Mouse (Mus musculus): ENCODE results near the gene Pdgfra. TPM values are rescaled to one million over a fixed set of nuclear protein-coding genes. Genes with fewer than 3 reads are reported as not detected.

Pdgfra gene
- total and polyA plus RNA-seq, 2 experiments: 1.1 to 4.5 TPM

DNA sequence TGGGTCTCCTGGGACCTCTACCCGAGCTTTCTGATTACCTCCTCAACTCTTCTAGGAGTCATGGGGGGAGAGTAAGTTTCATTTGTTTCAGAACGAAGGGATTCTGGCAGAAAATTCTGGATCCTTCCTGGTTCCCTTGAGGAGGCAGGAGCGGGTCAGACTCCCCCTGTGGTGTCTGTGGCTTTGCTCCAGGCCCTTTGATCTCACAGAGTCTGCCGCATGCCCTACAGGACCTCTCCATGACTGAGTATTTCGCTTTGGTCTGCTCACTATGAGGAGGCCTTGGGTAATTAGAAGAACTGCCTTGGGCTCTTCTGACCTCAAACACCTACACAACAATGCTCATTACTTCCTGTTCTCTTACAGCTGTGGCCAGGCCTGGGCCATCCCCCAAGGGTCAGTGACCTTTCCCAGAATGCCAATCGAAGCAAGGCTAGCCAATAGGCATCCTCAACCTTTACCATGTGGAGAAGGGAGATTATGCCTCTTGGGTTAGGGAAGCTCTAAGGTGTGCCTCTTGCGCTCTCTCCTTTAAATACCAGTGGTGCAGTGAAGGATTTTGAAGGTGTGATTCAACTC lies 63.7 kb downstream of the Pdgfra start:
- H3K4me1 ChIP-seq (ENCODE audit: control insufficient read depth, insufficient read depth, low read length): no peaks in the 10 kb centered on the region
- H3K27me3 ChIP-seq (ENCODE audit: control insufficient read depth, insufficient read depth, low read length): no peaks in the 10 kb centered on the region
- H3K36me3 ChIP-seq (ENCODE audit: control insufficient read depth, insufficient read depth, low read length): no peaks in the 10 kb centered on the region
- H3K9ac ChIP-seq (ENCODE audit: low read depth, low read length): no peak overlapping the region
- no peak for DNase-seq (ENCODE audit: extremely low read depth, low read depth, low spot score)
- 81% methylated on average over 7 of the region's 7 CpGs for WGBS
- no peaks in the 10 kb centered on the region for H3K79me2 ChIP-seq (ENCODE audit: control insufficient read depth, insufficient read depth, low read length)
- H3K4me3 ChIP-seq (ENCODE audit: insufficient read depth, low read depth, low read length): no peak overlapping the region
- no peak for TF ChIP-seq CTCF (IDR thresholded peaks at IDR 0.05; ENCODE audit: low read depth, low read length)
- TF ChIP-seq POLR2A (IDR thresholded peaks at IDR 0.05; ENCODE audit: extremely low read depth, insufficient read depth, low read length): no peak
- no peak overlapping the region for H3K27ac ChIP-seq (replicated peaks; ENCODE audit: insufficient read depth, low read depth, low read length)

GRCm38 (mm10) chr5:75221610-75222009 lies 69.5 kb downstream of the Pdgfra start:
- no peak overlapping the region for H3K9ac ChIP-seq (ENCODE audit: low read depth, low read length)
- H3K27ac ChIP-seq (replicated peaks; ENCODE audit: insufficient read depth, low read depth, low read length): no peak overlapping the region
- no peaks in the 10 kb centered on the region for H3K79me2 ChIP-seq (ENCODE audit: control insufficient read depth, insufficient read depth, low read length)
- no peaks in the 10 kb centered on the region for H3K36me3 ChIP-seq (ENCODE audit: control insufficient read depth, insufficient read depth, low read length)
- no peak overlapping the region for H3K4me3 ChIP-seq (ENCODE audit: insufficient read depth, low read depth, low read length)
- TF ChIP-seq CTCF (IDR thresholded peaks at IDR 0.05; ENCODE audit: low read depth, low read length): no peak
- no peak for TF ChIP-seq POLR2A (IDR thresholded peaks at IDR 0.05; ENCODE audit: extremely low read depth, insufficient read depth, low read length)
- no peaks in the 10 kb centered on the region for H3K27me3 ChIP-seq (ENCODE audit: control insufficient read depth, insufficient read depth, low read length)
- WGBS: 78% methylated on average over 10 of the region's 10 CpGs
- H3K4me1 ChIP-seq (ENCODE audit: control insufficient read depth, insufficient read depth, low read length): no peaks in the 10 kb centered on the region
- DNase-seq (ENCODE audit: extremely low read depth, low read depth, low spot score): no peak

DNA sequence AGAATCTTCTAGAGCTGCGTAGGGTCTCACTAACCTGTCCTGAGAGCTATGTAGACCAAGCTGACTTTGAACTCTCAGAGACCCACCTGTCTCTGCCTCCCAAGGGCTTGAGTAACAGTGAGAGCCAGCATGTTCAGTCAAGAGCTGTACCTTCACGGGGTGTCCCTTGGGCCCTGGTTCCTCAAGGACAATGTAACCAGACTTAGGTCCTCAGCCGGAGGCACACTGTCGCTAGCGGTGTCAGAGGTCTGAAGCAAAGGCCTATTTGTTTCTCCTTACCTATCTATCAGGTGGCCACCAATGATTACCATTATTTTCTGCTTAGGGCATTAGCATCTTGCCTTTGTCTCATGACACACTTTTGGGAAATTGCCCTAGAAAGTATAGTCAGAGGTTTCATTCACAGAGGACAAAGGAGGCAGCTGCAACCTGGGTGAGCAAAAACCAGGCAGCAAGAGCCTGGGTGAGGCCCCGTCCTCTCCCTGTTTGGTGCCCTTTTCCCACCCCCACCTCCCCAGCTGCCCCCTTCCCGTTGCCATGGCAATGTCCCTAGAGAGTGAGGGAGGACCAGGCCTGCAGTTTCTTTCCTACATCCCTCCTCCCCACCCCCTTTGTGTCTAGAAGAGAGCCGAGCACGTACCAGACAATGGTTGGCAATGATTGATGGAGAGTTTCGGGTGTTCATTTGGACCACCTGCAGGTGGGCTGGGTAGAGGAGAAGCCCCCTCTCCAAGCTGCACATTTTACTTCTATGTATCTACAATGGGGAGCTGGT lies 70.6 kb downstream of the Pdgfra start:
- Histone ChIP-seq H3K79me2 (ENCODE audit: control insufficient read depth, insufficient read depth, low read length) (no peaks in the 10 kb centered on the region), H3K4me3 (ENCODE audit: insufficient read depth, low read depth, low read length) (no peak overlapping the region), H3K36me3 (ENCODE audit: control insufficient read depth, insufficient read depth, low read length) (no peaks in the 10 kb centered on the region), H3K4me1 (ENCODE audit: control insufficient read depth, insufficient read depth, low read length) (no peaks in the 10 kb centered on the region), H3K27me3 (ENCODE audit: control insufficient read depth, insufficient read depth, low read length) (no peaks in the 10 kb centered on the region), H3K27ac (replicated peaks; ENCODE audit: insufficient read depth, low read depth, low read length) (no peak overlapping the region), H3K9ac (ENCODE audit: low read depth, low read length) (no peak overlapping the region)
- 85% methylated on average over 10 of the region's 10 CpGs for WGBS
- no peak for DNase-seq (ENCODE audit: extremely low read depth, low read depth, low spot score)
- TF ChIP-seq POLR2A (IDR thresholded peaks at IDR 0.05; ENCODE audit: extremely low read depth, insufficient read depth, low read length) (no peak), CTCF (IDR thresholded peaks at IDR 0.05; ENCODE audit: low read depth, low read length) (no peak)

- TF ChIP-seq POLR2A (IDR thresholded peaks at IDR 0.05; ENCODE audit: extremely low read depth, insufficient read depth, low read length) (no peak), CTCF (IDR thresholded peaks at IDR 0.05; ENCODE audit: low read depth, low read length) (peak; percentile 3; the same call in 1 of the 2 replicates)
- no peak for DNase-seq (ENCODE audit: extremely low read depth, low read depth, low spot score)
- 55% methylated on average over 2 of the region's 2 CpGs for WGBS
Observed at GRCm38 (mm10) chr5:75238363-75238762, 86.3 kb downstream of the Pdgfra start.

DNA sequence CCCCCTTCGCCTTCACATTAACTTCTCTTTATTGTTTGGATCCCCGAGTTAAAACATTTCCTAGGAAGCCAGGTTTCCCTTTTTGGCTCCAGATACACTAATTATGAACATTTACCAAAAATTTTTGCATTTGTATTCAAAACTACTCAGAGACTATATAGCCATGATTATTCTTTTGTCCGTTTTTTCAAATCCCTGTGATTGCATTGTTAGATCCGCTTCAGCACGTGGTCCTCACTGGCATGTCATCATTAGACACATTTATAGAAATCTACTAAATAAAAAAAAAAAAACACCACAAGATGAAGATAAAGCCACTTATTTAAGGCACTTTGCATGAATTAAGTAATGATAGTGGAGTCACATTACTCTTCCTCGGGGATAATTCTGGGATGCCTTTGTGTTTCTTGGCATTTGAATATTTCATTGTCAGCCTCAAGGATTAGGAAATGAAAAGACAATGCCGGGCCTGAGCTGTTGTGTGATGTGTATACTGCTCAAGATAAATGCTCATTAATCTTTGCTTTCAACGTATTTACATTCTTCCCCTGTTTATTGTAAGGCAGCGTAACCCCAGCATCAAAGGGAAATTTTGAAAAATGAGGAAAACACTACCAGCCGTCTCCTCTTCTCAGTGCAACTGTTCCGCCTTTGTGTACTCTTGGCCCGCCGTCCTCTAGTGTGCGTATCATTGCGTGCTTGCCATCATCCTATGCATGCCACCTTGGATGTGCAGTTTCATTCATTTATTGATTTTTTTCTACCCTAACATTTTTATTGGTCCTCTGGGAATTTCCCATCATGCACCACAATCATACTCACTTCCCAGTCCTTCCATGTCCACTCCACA lies 87.1 kb downstream of the Pdgfra start:
- Histone ChIP-seq H3K27me3 (ENCODE audit: control insufficient read depth, insufficient read depth, low read length) (no peaks in the 10 kb centered on the region), H3K4me3 (ENCODE audit: insufficient read depth, low read depth, low read length) (no peak overlapping the region), H3K79me2 (ENCODE audit: control insufficient read depth, insufficient read depth, low read length) (no peaks in the 10 kb centered on the region), H3K27ac (replicated peaks; ENCODE audit: insufficient read depth, low read depth, low read length) (no peak overlapping the region), H3K4me1 (ENCODE audit: control insufficient read depth, insufficient read depth, low read length) (no peaks in the 10 kb centered on the region), H3K9ac (ENCODE audit: low read depth, low read length) (no peak overlapping the region), H3K36me3 (ENCODE audit: control insufficient read depth, insufficient read depth, low read length) (no peaks in the 10 kb centered on the region)
- DNase-seq (ENCODE audit: extremely low read depth, low read depth, low spot score): no peak
- WGBS: 87% methylated on average over 15 of the region's 15 CpGs
- TF ChIP-seq CTCF (IDR thresholded peaks at IDR 0.05; ENCODE audit: low read depth, low read length) (no peak), POLR2A (IDR thresholded peaks at IDR 0.05; ENCODE audit: extremely low read depth, insufficient read depth, low read length) (no peak)

More at GRCm38 (mm10) chr5:75238363-75238762, 86.3 kb downstream of the Pdgfra start:
- Histone ChIP-seq H3K4me3 (ENCODE audit: insufficient read depth, low read depth, low read length) (no peak overlapping the region), H3K9ac (ENCODE audit: low read depth, low read length) (no peak overlapping the region), H3K4me1 (ENCODE audit: control insufficient read depth, insufficient read depth, low read length) (no peaks in the 10 kb centered on the region), H3K27ac (replicated peaks; ENCODE audit: insufficient read depth, low read depth, low read length) (no peak overlapping the region), H3K79me2 (ENCODE audit: control insufficient read depth, insufficient read depth, low read length) (no peaks in the 10 kb centered on the region), H3K27me3 (ENCODE audit: control insufficient read depth, insufficient read depth, low read length) (no peaks in the 10 kb centered on the region), H3K36me3 (ENCODE audit: control insufficient read depth, insufficient read depth, low read length) (no peaks in the 10 kb centered on the region)

Data from liver, adult 2 months (tissue).